Mouse (Mus musculus) CD8-positive naive resting alpha-beta T cell, adult 2 months (primary cell): ENCODE data around the gene Npepps.
"Not testable (repeated sequence)": the region's sequence is repeated elsewhere in the genome, so short reads cannot be mapped to it uniquely, and the experiment has no call there.

Source experiments
- DNase-seq, 2 experiments: peaks; one replicate each; pipeline ENCODE4 v3.0.0; 2022; ENCODE audit warnings: low read depth in 2 of 2, low spot score in 2 of 2

The Npepps gene

DNA sequence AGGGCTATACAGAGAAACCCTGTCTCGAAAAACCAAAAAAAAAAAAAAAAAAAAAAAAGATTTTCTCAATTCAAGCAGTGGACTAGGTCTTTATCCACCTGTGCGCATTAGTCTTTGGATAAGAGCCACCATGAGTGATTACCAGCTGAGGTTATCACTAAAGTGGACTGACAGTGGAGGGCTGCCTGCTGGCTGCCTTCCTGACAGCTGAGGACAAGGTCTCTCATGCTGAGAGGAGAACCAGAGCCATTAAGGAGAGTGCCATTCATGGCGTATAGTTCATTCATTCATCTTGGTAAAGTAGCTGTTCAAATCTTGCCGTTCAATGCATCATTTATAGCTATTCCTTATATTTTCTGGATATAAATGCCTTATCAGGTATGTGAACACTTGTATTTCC, 16.1 kb upstream of the Npepps start:
- no peak for DNase-seq

DNA sequence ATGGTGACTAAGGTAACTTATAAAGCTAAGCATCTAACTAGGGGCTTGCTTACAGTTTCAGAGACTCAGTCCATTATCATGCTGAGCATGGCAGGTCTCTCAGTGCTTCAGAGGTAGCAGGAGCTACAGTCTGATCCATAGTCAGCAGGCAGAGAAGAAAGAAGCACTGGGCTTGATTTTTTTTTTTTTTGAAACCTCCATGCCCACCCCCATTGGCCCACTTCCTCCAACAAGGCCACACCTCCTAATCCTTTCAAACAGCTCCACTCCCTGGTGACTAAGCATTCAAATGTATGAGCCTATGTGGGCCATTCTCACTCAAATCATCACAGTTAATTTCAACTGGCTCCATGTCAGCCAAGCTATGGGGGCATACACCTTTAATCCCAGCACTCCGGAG, 12.3 kb upstream of the Npepps start:
- DNase-seq = no peak

DNA sequence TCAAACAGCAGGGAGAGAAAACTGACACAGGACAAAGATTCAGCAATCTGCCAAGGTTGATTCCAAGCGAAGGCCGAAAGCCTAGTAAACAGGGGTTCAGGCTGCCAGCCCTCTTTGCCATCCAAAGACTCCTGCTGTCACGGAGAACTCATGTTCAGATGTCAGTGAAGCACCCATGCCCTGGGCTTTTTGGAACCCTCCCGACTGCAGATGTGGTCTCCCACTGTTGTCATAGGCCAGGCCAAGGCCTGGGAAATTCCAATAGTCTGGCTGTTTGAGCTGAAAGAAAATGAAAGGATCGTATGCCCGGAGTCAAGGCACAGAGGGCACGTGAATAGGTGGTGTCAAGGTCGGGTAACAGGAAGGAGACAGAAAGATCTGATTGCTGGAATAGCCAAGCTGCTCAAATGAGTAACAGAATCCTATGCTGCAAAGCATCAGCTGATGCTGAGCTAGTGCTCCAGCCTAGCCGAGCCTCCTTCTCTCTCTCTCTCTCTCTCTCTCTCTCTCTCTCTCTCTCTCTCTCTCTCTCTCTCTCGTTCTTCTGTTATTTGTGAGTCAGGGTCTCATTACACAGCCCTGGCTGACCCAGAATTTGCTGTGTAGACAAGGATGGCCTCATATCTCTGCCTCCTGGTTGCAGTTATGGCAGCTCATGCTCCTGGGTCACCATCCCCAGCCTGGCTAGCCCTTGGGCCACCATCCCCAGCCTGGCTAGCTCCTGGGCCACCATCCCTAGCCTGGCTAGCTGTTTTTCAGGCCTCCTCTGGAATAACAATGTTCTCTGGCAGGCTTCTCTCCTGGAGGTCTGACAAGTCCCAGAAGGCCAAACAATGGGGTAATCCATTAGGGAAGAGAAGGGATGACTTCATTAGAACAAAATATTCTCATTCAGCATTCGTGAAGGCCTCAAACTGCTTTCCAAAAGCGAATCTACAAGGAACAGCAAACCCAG, 9.1 kb upstream of the Npepps start:
- DNase-seq = no peak

DNA sequence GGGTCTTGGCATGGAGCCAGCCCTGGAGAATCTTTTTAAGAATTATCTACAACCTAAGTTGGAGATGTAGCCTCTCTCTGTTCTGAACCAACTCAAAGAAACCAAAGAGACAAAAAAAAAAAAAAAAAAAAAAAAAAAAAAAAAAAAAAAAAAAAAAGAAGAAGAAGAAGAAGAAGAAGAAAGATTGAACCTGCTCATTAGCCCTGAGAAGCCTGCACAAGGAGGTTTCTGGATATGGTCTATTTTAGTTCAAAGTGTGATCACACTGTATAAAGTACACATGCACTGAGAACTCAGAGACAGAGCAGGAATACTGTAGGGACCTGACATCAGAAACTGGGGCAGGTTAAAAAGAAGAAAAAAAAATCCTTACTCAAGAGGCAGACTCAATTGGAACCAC, 7.2 kb upstream of the Npepps start:
- no peak for DNase-seq

DNA sequence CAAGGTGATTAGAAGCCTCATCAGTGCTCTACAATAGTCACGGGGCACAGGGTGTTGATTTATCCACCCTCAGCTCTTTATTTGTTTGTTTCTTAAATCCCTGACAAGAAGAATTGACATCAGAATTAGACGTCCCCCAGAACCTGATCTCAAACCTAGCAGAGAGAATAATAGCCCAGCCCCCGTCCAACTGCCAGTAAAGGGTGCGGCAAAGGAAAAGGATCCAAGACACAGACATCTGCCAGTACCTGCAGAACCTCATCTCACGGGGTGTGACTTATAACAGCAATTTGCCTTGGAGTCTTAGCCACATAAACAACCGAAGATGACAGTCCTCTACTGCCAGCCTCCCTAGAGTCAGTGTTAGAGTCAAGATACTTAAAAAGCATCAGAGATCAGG, 6.5 kb upstream of the Npepps start:
- no peak for DNase-seq

- no peak for DNase-seq
Observed at GRCm38 (mm10) chr11:97285852-97286775, 5.7 kb upstream of the Npepps start.

DNA sequence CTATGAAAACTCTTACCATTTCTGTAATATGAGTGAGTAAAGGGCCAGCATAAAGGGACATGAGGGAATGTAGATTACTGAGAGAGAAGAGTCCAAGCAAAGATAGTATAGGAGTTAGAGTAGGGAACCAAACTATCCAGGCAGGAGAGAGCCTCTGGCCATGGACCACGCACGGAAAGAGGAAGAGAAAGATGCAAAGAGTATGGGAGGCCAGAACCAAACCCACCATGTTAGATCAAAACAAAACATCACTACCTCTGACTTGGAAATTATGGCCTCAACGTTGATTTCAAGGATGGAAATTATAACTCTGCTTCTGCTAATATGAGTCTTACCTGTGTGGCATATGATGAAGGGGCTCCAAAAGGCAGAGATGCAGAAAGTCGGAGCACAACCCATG, 4.4 kb upstream of the Npepps start:
- no peak for DNase-seq

DNA sequence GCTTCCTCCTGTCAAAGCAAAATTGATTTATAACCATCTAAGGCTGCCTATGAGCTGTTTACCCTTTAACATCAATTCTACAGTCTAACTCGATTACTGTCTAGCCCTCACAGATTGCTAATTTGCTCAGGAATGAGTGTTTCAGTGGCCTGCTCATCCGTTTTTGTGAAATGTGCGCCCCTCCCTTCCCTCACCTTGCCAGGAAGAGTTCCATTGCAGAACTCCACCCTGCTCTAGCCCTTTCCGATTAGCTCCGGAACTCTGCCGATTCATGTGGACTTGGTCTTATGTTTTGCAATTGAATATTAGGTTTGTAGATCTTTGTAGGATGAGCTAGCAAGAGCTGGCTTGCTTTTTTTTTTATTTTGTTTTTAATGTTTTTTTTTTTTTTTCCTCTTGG, 1.7 kb upstream of the Npepps start:
- no peak for DNase-seq

DNA sequence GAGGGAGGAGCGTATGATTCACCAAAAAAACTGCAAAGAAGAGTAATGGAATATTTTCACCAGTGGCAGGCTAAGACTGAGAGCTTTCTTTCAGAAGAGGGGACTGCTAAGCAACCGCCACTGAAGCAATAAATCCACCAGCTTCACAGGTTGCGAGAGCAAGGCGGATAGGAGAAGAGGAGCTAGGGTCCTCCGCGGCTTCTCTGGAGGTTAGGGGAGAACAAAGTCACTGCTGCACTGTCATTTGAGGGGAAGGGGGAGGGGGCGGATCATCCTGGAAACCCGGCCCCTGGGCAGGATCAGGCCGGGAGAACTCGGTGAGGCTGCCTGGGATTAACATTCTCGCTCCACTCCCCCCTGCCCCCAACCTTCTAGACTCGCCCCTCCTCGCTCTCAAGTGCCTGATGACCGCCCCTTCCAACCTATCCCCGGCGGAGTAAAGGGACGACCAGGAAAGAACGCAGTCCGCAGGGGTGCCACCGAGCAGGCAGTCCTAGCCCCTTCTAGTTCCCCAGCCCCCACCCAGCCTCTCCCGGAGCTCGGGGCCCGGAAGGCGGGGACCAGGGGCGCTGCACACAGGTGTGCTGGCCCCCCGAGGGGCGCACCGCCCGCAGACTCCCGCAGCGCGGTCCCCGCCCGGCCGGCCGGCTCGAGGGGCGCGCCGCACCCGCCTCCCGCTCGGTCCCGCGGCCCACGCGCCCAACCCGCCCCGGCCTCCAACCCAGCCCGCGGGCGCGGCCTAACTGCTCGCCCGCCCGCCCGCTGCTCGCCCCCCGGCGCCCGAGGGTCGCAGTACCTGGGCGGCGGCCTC, 828 bp downstream of the Npepps start:
- peak; percentile 8 to 14 for DNase-seq

- DNase-seq = no peak
Observed at GRCm38 (mm10) chr11:97279040-97279404, 1.4 kb downstream of the Npepps start.

DNA sequence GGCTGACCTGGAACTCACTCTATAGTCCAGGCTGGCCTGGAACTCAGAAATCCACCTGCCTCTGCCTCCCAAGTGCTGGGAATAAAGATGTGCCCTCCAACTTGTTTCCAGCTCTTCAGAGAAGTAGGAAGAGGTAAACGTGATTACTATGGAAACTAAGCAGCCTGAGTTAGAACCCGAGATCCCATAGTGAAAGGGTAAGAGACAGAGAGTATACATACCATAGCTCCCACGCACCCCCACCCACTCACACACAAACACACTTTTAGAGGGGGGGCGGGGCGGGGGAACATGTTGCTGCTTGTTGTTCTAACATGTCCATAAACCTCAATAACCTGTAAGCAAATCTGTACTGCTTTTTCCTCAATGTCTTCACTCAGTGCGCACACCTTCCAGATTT, 2.0 kb downstream of the Npepps start:
- no peak for DNase-seq

- no peak for DNase-seq
Observed at GRCm38 (mm10) chr11:97277166-97277565, 3.3 kb downstream of the Npepps start.

DNA sequence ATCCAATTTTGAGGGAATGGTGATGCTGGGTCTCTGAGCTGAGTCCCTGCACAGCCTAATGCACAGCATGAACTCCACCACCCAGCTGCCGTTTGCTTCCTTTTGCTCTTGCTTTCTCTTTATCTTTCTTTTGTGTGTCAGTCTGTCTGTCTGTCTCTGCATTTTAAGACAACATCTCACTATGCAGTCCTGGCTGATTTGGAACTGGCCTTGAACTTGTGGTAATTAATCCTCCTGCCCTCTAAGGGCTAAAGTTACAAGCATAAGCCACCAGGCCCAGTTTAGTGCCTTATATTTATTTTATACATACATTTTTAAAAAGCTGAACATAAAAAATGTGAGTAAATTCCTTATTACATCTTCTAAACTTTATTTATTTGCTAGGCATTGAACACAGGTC, 4.4 kb downstream of the Npepps start:
- no peak for DNase-seq

DNA sequence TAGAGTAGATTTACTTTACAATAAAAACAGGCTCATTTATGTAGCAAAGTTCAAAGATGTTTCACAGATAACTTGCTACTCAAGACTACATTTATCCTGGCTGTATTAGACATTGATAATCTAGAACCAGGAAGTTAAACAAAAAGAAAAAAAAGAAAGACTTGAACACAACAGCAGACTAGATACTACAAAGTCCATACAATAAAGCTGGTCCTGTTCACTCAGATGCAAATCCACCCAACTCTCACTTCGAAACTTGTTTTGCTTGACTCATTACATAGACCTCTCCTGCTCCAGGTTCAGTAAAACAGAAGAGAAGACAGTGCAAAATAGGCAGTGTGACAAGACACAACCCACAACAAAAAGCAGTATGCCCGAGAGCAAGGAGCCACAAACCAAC, 5.1 kb downstream of the Npepps start:
- no peak for DNase-seq

GRCm38 (mm10) chr11:97274947-97275346, 5.5 kb downstream of the Npepps start:
- not testable (repeated sequence) for DNase-seq

- peak in 1 of 2 experiments; percentile 23 for DNase-seq
Observed at GRCm38 (mm10) chr11:97273613-97274012, 6.8 kb downstream of the Npepps start.

DNA sequence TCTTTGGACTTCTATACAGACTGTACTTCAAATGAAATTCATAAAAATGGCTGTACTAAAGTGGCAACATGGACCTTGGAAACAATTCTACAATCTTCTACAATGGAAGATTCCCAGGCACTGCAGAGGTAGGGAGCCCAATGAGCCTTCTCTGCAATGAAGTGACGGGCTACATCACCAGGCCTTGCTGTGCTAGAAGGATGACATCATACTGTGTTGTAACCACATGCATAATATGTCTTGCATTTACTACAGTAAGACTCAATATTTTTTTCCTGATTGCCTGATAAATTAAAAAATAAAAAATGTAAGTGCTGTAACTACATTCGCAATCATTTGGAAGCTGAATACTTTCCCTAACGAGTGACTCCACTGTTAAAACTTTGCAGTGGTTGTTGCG, 7.6 kb downstream of the Npepps start:
- DNase-seq = no peak

DNA sequence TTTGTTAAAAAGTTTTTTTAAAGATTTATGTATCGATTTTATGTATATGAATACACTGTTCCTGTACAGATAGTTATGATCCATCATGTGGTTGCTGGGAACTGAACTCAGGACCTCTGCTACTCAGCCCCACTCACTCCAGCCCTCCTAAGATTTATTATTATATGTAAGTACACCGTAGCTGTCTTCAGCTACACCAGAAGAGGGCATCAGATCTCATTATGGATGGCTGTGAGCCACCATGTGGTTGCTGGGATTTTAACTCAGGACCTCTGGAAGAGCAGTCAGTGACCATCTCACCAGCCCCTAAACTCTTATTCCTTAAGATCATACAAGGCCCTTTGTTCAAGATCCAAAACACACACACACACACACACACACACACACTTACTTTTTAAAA, 10.4 kb downstream of the Npepps start:
- not testable (repeated sequence) for DNase-seq

DNA sequence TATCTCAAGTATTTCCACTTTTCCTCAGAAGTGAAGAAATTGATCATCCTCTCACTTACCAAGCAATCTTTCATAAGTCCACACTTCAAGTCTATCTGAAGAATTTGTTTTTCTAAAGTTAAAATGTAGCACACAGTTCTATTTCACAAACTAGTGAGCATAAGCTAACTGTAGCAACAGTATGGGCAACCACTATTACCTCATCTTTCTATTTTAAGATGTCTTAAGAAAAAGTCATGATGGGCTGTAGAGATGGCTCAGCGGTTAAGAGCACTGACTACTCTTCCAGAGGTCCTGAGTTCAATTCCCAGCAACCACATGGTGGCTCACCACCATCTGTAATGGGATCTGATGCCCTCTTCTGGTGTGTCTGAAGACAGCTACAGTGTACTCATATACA, 13.9 kb downstream of the Npepps start:
- DNase-seq = not testable (repeated sequence)

- not testable (repeated sequence) for DNase-seq
Observed at GRCm38 (mm10) chr11:97249649-97250048, 30.8 kb downstream of the Npepps start.

- no peak for DNase-seq
Observed at GRCm38 (mm10) chr11:97246510-97247159, 33.8 kb downstream of the Npepps start.
